Mouse (Mus musculus) bone marrow, adult 2 months (tissue): ENCODE results near the gene Hpse2.

Source experiments
- CTCF ChIP-seq: fragments of 200-500 bp; IDR thresholded peaks from 2 replicates; pipeline ENCODE4 v1.5.1; 2011; ENCODE audit warnings: low read length, control low read depth; ENCODE audit not compliant: control insufficient read depth, insufficient read depth
- POLR2A ChIP-seq: fragments of 200-500 bp; IDR thresholded peaks from 2 replicates; pipeline ENCODE4 v1.6.1; 2011; ENCODE audit warnings: low read depth, mild to moderate bottlenecking, control low read depth, low read length, borderline replicate concordance; ENCODE audit not compliant: control insufficient read depth

GRCm38 (mm10) chr19:42908553-42908952 is 479.6 kb downstream of the Hpse2 start:
- TF ChIP-seq CTCF, result no peak
- TF ChIP-seq POLR2A, result no peak
